Mouse (Mus musculus) C2C12 (cell line): Measurements from ENCODE around the gene Zw10.

Source experiments
- CTCF ChIP-seq: IDR thresholded peaks from one replicate; pipeline ENCODE4 v1.5.1; 2011; ENCODE audit not compliant: control insufficient read depth, insufficient read depth, insufficient read length
- FOSL1 ChIP-seq: IDR thresholded peaks from one replicate; pipeline ENCODE4 v1.8.0; 2011; ENCODE audit warnings: mild to moderate bottlenecking, low read length; ENCODE audit not compliant: poor library complexity, insufficient read depth, severe bottlenecking
- MAX ChIP-seq: IDR thresholded peaks from one replicate; pipeline ENCODE4 v1.6.1; 2011; ENCODE audit warnings: mild to moderate bottlenecking, control low read depth
- MYOG ChIP-seq: IDR thresholded peaks from one replicate; pipeline ENCODE4 v1.6.1; 2011; ENCODE audit not compliant: control insufficient read depth, insufficient read length; ENCODE audit errors: extremely low read depth
- USF1 ChIP-seq: IDR thresholded peaks from one replicate; pipeline ENCODE4 v1.6.1; 2011; ENCODE audit warnings: low read depth, mild to moderate bottlenecking, control low read depth, moderate library complexity

DNA sequence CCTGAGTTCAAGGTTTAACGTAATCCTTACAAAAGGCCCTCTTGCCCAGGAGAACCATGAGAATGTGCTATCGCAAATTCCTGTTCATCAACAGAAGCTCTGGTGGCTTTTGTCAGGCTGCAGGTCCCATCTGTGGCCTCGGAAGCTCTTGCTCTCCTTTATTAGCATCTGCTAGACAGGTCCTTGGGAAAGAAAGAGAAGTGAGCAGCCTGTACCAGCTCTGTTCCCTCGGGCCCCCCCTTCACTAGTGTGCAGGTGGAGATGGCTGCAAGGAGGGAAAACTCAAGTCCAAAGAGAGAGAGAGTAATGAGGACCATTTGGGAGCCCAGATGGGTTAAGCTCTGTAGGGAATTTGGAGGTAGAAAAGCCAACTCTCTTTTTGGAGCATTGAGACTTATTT, 64.3 kb downstream of the Zw10 start:
- no peak for TF ChIP-seq CTCF
- TF ChIP-seq USF1: no peak
- TF ChIP-seq MAX: no peak
- TF ChIP-seq FOSL1: no peak
- TF ChIP-seq MYOG: no peak
